Mouse (Mus musculus) liver, adult 2 months (tissue): Measurements from ENCODE around the gene Map3k1. TPM values are rescaled to one million over a fixed set of nuclear protein-coding genes. Genes with fewer than 3 reads are reported as not detected.

Experiments used
- DNase-seq: peaks from one replicate; pipeline ENCODE4 v3.0.0-alpha.2; 2011; ENCODE audit warnings: low read depth, low spot score; ENCODE audit errors: extremely low read depth
- H3K27ac ChIP-seq: fragments of 200-500 bp; replicated peaks from 2 replicates; pipeline ENCODE4 v1.5.1; 2012; ENCODE audit warnings: low read depth, mild to moderate bottlenecking, control low read depth, inconsistent platforms, low read length; ENCODE audit not compliant: insufficient read depth
- H3K27me3 ChIP-seq: fragments of 200-500 bp; 2 replicates; pipeline ENCODE4 v1.6.1; 2012; ENCODE audit warnings: mild to moderate bottlenecking, moderate library complexity, low read length, inconsistent platforms; ENCODE audit not compliant: control insufficient read depth, insufficient read depth
- H3K36me3 ChIP-seq: fragments of 200-500 bp; 2 replicates; pipeline ENCODE4 v1.6.1; 2012; ENCODE audit warnings: low read length, inconsistent platforms; ENCODE audit not compliant: control insufficient read depth, insufficient read depth
- H3K4me1 ChIP-seq: fragments of 200-500 bp; 2 replicates; pipeline ENCODE4 v1.6.1; 2011; ENCODE audit warnings: low read length; ENCODE audit not compliant: control insufficient read depth, insufficient read depth
- H3K4me3 ChIP-seq: fragments of 200-500 bp; 2 replicates; pipeline ENCODE4 v1.5.1; 2011; ENCODE audit warnings: low read depth, mild to moderate bottlenecking, control low read depth, low read length, moderate library complexity; ENCODE audit not compliant: insufficient read depth
- H3K79me2 ChIP-seq: fragments of 200-500 bp; 2 replicates; pipeline ENCODE4 v1.6.1; 2012; ENCODE audit warnings: inconsistent platforms, mild to moderate bottlenecking, low read length, moderate library complexity; ENCODE audit not compliant: control insufficient read depth, insufficient read depth
- H3K9ac ChIP-seq: fragments of 200-500 bp; 2 replicates; pipeline ENCODE4 v1.6.1; 2012; ENCODE audit warnings: low read depth, mild to moderate bottlenecking, control low read depth, inconsistent platforms, low read length
- CTCF ChIP-seq: fragments of 200-500 bp; IDR thresholded peaks from 2 replicates; pipeline ENCODE4 v1.5.1; 2011; ENCODE audit warnings: low read depth, low read length, control low read depth
- POLR2A ChIP-seq: fragments of 200-500 bp; IDR thresholded peaks from 2 replicates; pipeline ENCODE4 v1.6.1; 2011; ENCODE audit warnings: low read length, control low read depth; ENCODE audit not compliant: insufficient read depth; ENCODE audit errors: extremely low read depth
- WGBS: fragments of 180-500 bp; shearing (Covaris S2); methylation state at CpG from one replicate; pipeline ENCODE4 v1.1.7; 2018; 5-methylcytosine and 5-hydroxymethylcytosine counted together
- polyA plus RNA-seq: library from polyadenylated mRNA; depleted of rRNA; stranded (reverse); fragments of >200 nt; gene quantifications from 2 replicates; pipeline ENCODE4 v1.2.3, GENCODE M21; 2012
- total RNA-seq: library from RNA; depleted of rRNA; stranded (reverse); fragments of >200 nt; gene quantifications from 2 replicates; pipeline ENCODE4 v1.2.3, GENCODE M21; 2014

Map3k1 gene
- total and polyA plus RNA-seq, 2 experiments: 4.5 to 7.9 TPM

DNA sequence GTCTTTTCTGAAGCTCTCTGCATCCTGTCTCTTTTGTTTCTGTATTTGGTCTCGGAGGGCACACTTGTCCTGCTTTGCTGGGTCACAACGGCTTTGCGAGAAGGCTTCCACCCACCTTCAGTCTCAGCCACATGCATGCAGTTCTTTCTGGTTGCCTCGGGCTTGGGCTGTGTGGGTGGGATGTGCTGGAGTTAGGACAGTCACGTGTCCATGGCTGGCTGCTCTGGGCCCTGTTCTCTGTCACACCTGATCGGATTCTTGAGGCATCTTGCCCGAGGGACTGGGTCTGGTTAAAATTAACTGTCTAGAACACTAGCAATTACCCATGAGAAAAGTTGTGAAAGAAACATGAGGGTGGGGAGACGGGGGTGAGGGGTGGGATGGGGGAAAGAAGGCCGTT lies 36.7 kb upstream of the Map3k1 start:
- Histone ChIP-seq H3K4me3 (no peak overlapping the region), H3K79me2 (no peaks in the 10 kb centered on the region), H3K27ac (no peak overlapping the region), H3K9ac (no peak overlapping the region), H3K36me3 (no peaks in the 10 kb centered on the region), H3K27me3 (no peaks in the 10 kb centered on the region), H3K4me1 (no peaks in the 10 kb centered on the region)
- TF ChIP-seq CTCF (no peak), POLR2A (no peak)
- DNase-seq: no peak
- WGBS: 78% methylated on average over 9 of the region's 9 CpGs

DNA sequence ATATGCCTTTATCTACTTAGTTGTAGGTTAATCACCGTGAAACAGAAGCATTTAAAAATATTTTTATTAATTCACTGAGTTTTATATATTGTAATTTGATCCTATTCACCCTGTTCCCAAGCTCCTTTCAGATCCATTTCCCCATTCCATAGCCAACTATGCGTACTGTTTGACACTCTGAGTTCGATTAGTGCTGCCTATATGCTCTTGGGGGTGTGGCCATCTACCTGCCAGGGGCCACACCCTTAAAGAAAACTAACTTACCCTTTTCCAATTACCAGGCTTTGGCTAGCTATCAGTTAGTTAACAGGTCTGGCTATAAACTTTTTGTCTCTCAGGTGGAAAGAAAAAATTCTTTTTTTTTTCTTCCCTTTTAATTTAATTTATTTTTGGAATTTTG lies 35.5 kb upstream of the Map3k1 start:
- TF ChIP-seq CTCF (no peak), POLR2A (no peak)
- Histone ChIP-seq H3K4me1 (no peaks in the 10 kb centered on the region), H3K36me3 (no peaks in the 10 kb centered on the region), H3K27ac (no peak overlapping the region), H3K27me3 (no peaks in the 10 kb centered on the region), H3K9ac (no peak overlapping the region), H3K79me2 (no peaks in the 10 kb centered on the region), H3K4me3 (no peak overlapping the region)
- WGBS: 94% methylated on average over 3 of the region's 3 CpGs
- DNase-seq: no peak

- Histone ChIP-seq H3K36me3 (no peaks in the 10 kb centered on the region), H3K27ac (no peak overlapping the region), H3K27me3 (no peaks in the 10 kb centered on the region), H3K9ac (no peak overlapping the region), H3K4me1 (no peaks in the 10 kb centered on the region), H3K4me3 (no peak overlapping the region), H3K79me2 (no peaks in the 10 kb centered on the region)
- no peak for DNase-seq
- TF ChIP-seq POLR2A: no peak
- no peak for TF ChIP-seq CTCF
- 64% methylated on average over 8 of the region's 8 CpGs for WGBS
Observed at GRCm38 (mm10) chr13:111835787-111836186, 27.0 kb upstream of the Map3k1 start.

- Histone ChIP-seq H3K27me3 (no peaks in the 10 kb centered on the region), H3K27ac (no peak overlapping the region), H3K9ac (no peak overlapping the region), H3K36me3 (no peaks in the 10 kb centered on the region), H3K4me1 (no peaks in the 10 kb centered on the region), H3K4me3 (no peak overlapping the region), H3K79me2 (no peaks in the 10 kb centered on the region)
- TF ChIP-seq CTCF (no peak), POLR2A (no peak)
- 86% methylated on average over 11 of the region's 11 CpGs for WGBS
- no peak for DNase-seq
Observed at GRCm38 (mm10) chr13:111834613-111835012, 25.8 kb upstream of the Map3k1 start.

DNA sequence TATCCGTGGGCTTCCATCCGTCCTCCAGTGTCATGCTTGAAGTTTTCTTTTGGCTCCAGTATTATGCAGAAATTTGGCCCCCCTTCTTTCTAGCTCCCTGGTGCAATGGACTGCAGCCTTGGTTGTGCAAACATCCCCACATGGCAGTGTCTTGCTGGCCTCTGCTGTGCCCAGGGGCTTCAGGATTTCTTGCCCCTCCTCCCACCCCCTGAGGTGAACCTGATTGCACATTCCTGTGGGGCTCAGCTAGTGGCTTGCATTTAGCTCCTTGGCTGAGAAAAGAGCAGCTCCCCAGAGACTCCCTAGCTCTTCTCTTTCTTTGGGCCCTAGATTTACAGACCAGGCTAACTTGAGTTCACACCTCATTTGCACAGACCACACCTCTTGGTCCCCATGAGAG lies 20.7 kb upstream of the Map3k1 start:
- no peaks in the 10 kb centered on the region for H3K79me2 ChIP-seq
- no peak overlapping the region for H3K9ac ChIP-seq
- DNase-seq: no peak
- H3K36me3 ChIP-seq: no peaks in the 10 kb centered on the region
- H3K4me3 ChIP-seq: no peak overlapping the region
- 59% methylated on average over 2 of the region's 2 CpGs for WGBS
- H3K27me3 ChIP-seq: no peaks in the 10 kb centered on the region
- H3K27ac ChIP-seq: no peak overlapping the region
- no peak for TF ChIP-seq POLR2A
- TF ChIP-seq CTCF: no peak
- H3K4me1 ChIP-seq: no peaks in the 10 kb centered on the region

DNA sequence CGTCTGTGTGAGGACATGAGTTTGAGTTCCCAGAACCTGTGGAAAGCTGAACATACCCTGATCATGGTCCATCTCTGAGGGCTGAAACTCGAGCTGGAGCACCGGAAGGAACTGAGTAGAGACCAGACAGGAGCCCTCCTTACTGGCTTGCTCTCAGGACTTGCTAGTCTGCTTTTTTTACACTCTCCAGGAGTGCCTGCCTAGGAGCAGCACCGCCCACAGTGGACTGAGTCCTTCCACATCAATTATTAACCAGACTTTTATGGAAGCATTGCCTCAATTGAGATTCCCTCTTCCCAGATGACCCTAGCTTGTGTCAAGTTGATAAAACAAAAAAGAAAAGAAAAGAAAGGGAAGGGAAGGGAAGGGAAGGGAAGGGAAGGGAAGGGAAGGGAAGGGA lies 18.7 kb upstream of the Map3k1 start:
- Histone ChIP-seq H3K27me3 (no peaks in the 10 kb centered on the region), H3K9ac (no peak overlapping the region), H3K36me3 (no peaks in the 10 kb centered on the region), H3K4me3 (no peak overlapping the region), H3K27ac (no peak overlapping the region), H3K4me1 (no peaks in the 10 kb centered on the region), H3K79me2 (no peaks in the 10 kb centered on the region)
- DNase-seq: peak; percentile 63
- TF ChIP-seq CTCF (no peak), POLR2A (no peak)
- WGBS: 85% methylated on average over 4 of the region's 4 CpGs
